Mouse (Mus musculus): ENCODE measurements around the gene Cox4i1. TPM values are rescaled to one million over a fixed set of nuclear protein-coding genes. Genes with fewer than 3 reads are reported as not detected.

Gene Cox4i1
- polyA plus RNA-seq, 1 experiment from 2014 or later, result 673 TPM

GRCm38 (mm10) chr8:120681113-120681512 is 13.1 kb downstream of the Cox4i1 start:
- WGBS (ENCODE audit: insufficient replicate concordance), result 62% methylated on average over 10 of the region's 10 CpGs
- Histone ChIP-seq H3K4me3 (replicated peaks) (no peak overlapping the region), H3K27ac (replicated peaks) (no peak overlapping the region), H3K36me3 (replicated peaks) (no peaks in the 10 kb centered on the region), H3K4me1 (replicated peaks) (peaks cover 28% of the 10 kb centered on the region), H3K4me2 (no peak overlapping the region), H3K9ac (no peak overlapping the region), H3K27me3 (peaks cover 12% of the 10 kb centered on the region; the same call in 1 of the 2 replicates), H3K9me3 (replicated peaks) (no peaks in the 10 kb centered on the region)
- ATAC-seq (ENCODE audit: insufficient read depth), result no peak

- Histone ChIP-seq H3K9me3 (replicated peaks) (no peaks in the 10 kb centered on the region), H3K9ac (no peak overlapping the region), H3K4me1 (replicated peaks) (peaks cover 32% of the 10 kb centered on the region), H3K36me3 (replicated peaks) (no peaks in the 10 kb centered on the region), H3K4me2 (no peak overlapping the region), H3K4me3 (replicated peaks) (no peak overlapping the region), H3K27ac (replicated peaks) (no peak overlapping the region), H3K27me3 (peaks cover 17% of the 10 kb centered on the region)
- ATAC-seq (ENCODE audit: insufficient read depth), result no peak
- WGBS (ENCODE audit: insufficient replicate concordance), result 10% methylated on average over 10 of the region's 10 CpGs
These were observed 15.6 kb downstream of the Cox4i1 start for GRCm38 (mm10) chr8:120683602-120684001.

- H3K4me2 ChIP-seq, result no peak overlapping the region
- no peak overlapping the region for H3K9ac ChIP-seq
- H3K27me3 ChIP-seq, result peaks cover 22% of the 10 kb centered on the region
- no peak for ATAC-seq (ENCODE audit: insufficient read depth)
- WGBS (ENCODE audit: insufficient replicate concordance), result 46% methylated on average over 5 of the region's 5 CpGs
- peaks cover 30% of the 10 kb centered on the region for H3K4me1 ChIP-seq (replicated peaks)
- H3K27ac ChIP-seq (replicated peaks), result no peak overlapping the region
- H3K9me3 ChIP-seq (replicated peaks), result no peaks in the 10 kb centered on the region
- no peak overlapping the region for H3K4me3 ChIP-seq (replicated peaks)
- no peaks in the 10 kb centered on the region for H3K36me3 ChIP-seq (replicated peaks)
These were observed 16.1 kb downstream of the Cox4i1 start for GRCm38 (mm10) chr8:120684082-120684481.

GRCm38 (mm10) chr8:120685097-120685496 is 17.1 kb downstream of the Cox4i1 start:
- Histone ChIP-seq H3K9ac (no peak overlapping the region), H3K27me3 (peaks cover 17% of the 10 kb centered on the region), H3K4me3 (replicated peaks) (no peak overlapping the region), H3K4me1 (replicated peaks) (peaks cover 21% of the 10 kb centered on the region), H3K9me3 (replicated peaks) (no peaks in the 10 kb centered on the region), H3K4me2 (no peak overlapping the region), H3K36me3 (replicated peaks) (no peaks in the 10 kb centered on the region), H3K27ac (replicated peaks) (0 out of 2 replicates have a peak overlapping the region, but pooled peaks have one; percentile 57)
- WGBS (ENCODE audit: insufficient replicate concordance), result 65% methylated on average over 5 of the region's 5 CpGs
- ATAC-seq (ENCODE audit: insufficient read depth), result 0 out of 2 replicates have a peak, but pooled peaks have one; percentile 14

- H3K36me3 ChIP-seq (replicated peaks), result no peaks in the 10 kb centered on the region
- 58% methylated on average over 8 of the region's 8 CpGs for WGBS (ENCODE audit: insufficient replicate concordance)
- no peak overlapping the region for H3K4me2 ChIP-seq
- 0 out of 2 replicates have a peak, but pooled peaks have one; percentile 23 for ATAC-seq (ENCODE audit: insufficient read depth)
- H3K4me3 ChIP-seq (replicated peaks), result no peak overlapping the region
- H3K27me3 ChIP-seq, result peaks cover 17% of the 10 kb centered on the region
- H3K4me1 ChIP-seq (replicated peaks), result peaks cover 17% of the 10 kb centered on the region
- H3K9me3 ChIP-seq (replicated peaks), result no peaks in the 10 kb centered on the region
- peak overlapping the region; percentile 57; the same call in 1 of the 2 replicates for H3K27ac ChIP-seq (replicated peaks)
- H3K9ac ChIP-seq, result no peak overlapping the region
These were observed 17.6 kb downstream of the Cox4i1 start for GRCm38 (mm10) chr8:120685591-120685990.

GRCm38 (mm10) chr8:120686051-120686450 is 18.0 kb downstream of the Cox4i1 start:
- peak; percentile 37 for ATAC-seq (ENCODE audit: insufficient read depth)
- H3K9ac ChIP-seq, result no peak overlapping the region
- peaks cover 16% of the 10 kb centered on the region for H3K27me3 ChIP-seq
- no peaks in the 10 kb centered on the region for H3K9me3 ChIP-seq (replicated peaks)
- 37% methylated on average over 13 of the region's 13 CpGs for WGBS (ENCODE audit: insufficient replicate concordance)
- no peak overlapping the region for H3K4me3 ChIP-seq (replicated peaks)
- peaks cover 17% of the 10 kb centered on the region for H3K4me1 ChIP-seq (replicated peaks)
- peak overlapping the region; percentile 57; the same call in 1 of the 2 replicates for H3K27ac ChIP-seq (replicated peaks)
- H3K36me3 ChIP-seq (replicated peaks), result no peaks in the 10 kb centered on the region
- H3K4me2 ChIP-seq, result no peak overlapping the region

GRCm38 (mm10) chr8:120686576-120686975 is 18.6 kb downstream of the Cox4i1 start:
- Histone ChIP-seq H3K27ac (replicated peaks) (peak overlapping the region; percentile 19; the same call in 1 of the 2 replicates), H3K4me1 (replicated peaks) (peaks cover 17% of the 10 kb centered on the region), H3K4me3 (replicated peaks) (no peak overlapping the region), H3K27me3 (peaks cover 13% of the 10 kb centered on the region), H3K4me2 (no peak overlapping the region), H3K9me3 (replicated peaks) (no peaks in the 10 kb centered on the region), H3K36me3 (replicated peaks) (no peaks in the 10 kb centered on the region), H3K9ac (no peak overlapping the region)
- ATAC-seq (ENCODE audit: insufficient read depth), result no peak
- WGBS (ENCODE audit: insufficient replicate concordance), result 64% methylated on average over 5 of the region's 5 CpGs

- H3K9ac ChIP-seq, result no peak overlapping the region
- no peak for ATAC-seq (ENCODE audit: insufficient read depth)
- no peaks in the 10 kb centered on the region for H3K9me3 ChIP-seq (replicated peaks)
- no peaks in the 10 kb centered on the region for H3K36me3 ChIP-seq (replicated peaks)
- peaks cover 19% of the 10 kb centered on the region for H3K4me1 ChIP-seq (replicated peaks)
- H3K4me3 ChIP-seq (replicated peaks), result no peak overlapping the region
- peaks cover 13% of the 10 kb centered on the region for H3K27me3 ChIP-seq
- WGBS (ENCODE audit: insufficient replicate concordance), result 62% methylated on average over 8 of the region's 8 CpGs
- no peak overlapping the region for H3K27ac ChIP-seq (replicated peaks)
- no peak overlapping the region for H3K4me2 ChIP-seq
These were observed 19.8 kb downstream of the Cox4i1 start for GRCm38 (mm10) chr8:120687786-120688185.

GRCm38 (mm10) chr8:120688511-120688910 is 20.5 kb downstream of the Cox4i1 start:
- Histone ChIP-seq H3K4me2 (no peak overlapping the region), H3K27ac (replicated peaks) (no peak overlapping the region), H3K9me3 (replicated peaks) (no peaks in the 10 kb centered on the region), H3K4me3 (replicated peaks) (no peak overlapping the region), H3K9ac (no peak overlapping the region), H3K27me3 (peaks cover 13% of the 10 kb centered on the region), H3K4me1 (replicated peaks) (peaks cover 20% of the 10 kb centered on the region), H3K36me3 (replicated peaks) (no peaks in the 10 kb centered on the region)
- 66% methylated on average over 7 of the region's 7 CpGs for WGBS (ENCODE audit: insufficient replicate concordance)
- no peak for ATAC-seq (ENCODE audit: insufficient read depth)

GRCm38 (mm10) chr8:120692934-120693333 is 24.9 kb downstream of the Cox4i1 start:
- no peak overlapping the region for H3K9ac ChIP-seq

GRCm38 (mm10) chr8:120693861-120694493 is 26.0 kb downstream of the Cox4i1 start:
- peak; percentile 24; the same call in 1 of the 2 replicates for ATAC-seq (ENCODE audit: insufficient read depth)
- H3K36me3 ChIP-seq (replicated peaks), result no peaks in the 10 kb centered on the region
- H3K4me1 ChIP-seq (replicated peaks), result peaks cover 23% of the 10 kb centered on the region
- H3K9me3 ChIP-seq (replicated peaks), result no peaks in the 10 kb centered on the region
- peaks cover 4% of the 10 kb centered on the region for H3K27me3 ChIP-seq
- H3K4me2 ChIP-seq, result peak overlapping the region; percentile 10; the same call in 1 of the 2 replicates
- 38% methylated on average over 22 of the region's 22 CpGs for whole genome bisulfite sequencing (ENCODE audit: insufficient replicate concordance)
- H3K4me3 ChIP-seq (replicated peaks), result no peak overlapping the region
- H3K9ac ChIP-seq, result no peak overlapping the region
- no peak overlapping the region for H3K27ac ChIP-seq (replicated peaks)

More at GRCm38 (mm10) chr8:120692934-120693333, 24.9 kb downstream of the Cox4i1 start:
- H3K9me3 ChIP-seq (replicated peaks), result no peaks in the 10 kb centered on the region
- H3K4me2 ChIP-seq, result no peak overlapping the region
- WGBS (ENCODE audit: insufficient replicate concordance), result 56% methylated on average over 4 of the region's 4 CpGs
- no peak overlapping the region for H3K27ac ChIP-seq (replicated peaks)
- no peak overlapping the region for H3K4me3 ChIP-seq (replicated peaks)
- H3K4me1 ChIP-seq (replicated peaks), result peaks cover 17% of the 10 kb centered on the region
- peaks cover 9% of the 10 kb centered on the region for H3K27me3 ChIP-seq
- no peak for ATAC-seq (ENCODE audit: insufficient read depth)
- no peaks in the 10 kb centered on the region for H3K36me3 ChIP-seq (replicated peaks)

Measured in liver, embryonic 15.5 days (tissue).